Mouse (Mus musculus) lung, postnatal 10 days (tissue): ENCODE measurements around the gene Dnajc13.

Source experiments
- DNase-seq: peaks from one replicate; pipeline ENCODE4 v3.0.0; 2021

Gene Dnajc13

DNA sequence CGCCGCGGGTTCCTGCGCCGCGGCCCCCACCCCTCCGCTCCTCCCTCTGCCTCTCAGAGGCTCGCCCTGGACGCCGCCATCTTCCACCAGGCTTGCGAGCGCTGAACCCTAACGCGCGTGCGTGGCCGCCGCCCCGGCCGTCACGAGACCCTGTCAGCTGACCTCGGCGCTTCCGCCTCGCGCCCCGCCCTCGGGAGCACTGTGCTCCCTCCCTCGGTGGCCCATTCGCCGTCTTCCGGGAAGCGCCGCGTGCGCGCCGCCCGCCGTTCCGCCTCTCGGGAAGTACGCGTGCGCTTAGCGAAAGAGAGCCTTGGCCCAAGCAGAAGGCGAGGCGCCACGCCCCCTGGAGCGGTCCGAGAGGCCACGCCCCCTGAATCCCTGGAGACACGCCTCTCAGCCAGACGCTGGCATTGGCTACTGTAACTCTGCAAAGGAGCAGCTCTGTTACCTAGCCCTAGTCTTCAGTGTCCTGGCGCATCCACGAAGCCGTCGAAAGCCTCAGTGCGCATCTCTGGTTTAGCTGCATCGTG, at the start of gene Dnajc13:
Dnajc13 (minus strand) TSS at position 108 of the 530 bp plus-strand sequence.
- DNase-seq, result peak; percentile 99

DNA sequence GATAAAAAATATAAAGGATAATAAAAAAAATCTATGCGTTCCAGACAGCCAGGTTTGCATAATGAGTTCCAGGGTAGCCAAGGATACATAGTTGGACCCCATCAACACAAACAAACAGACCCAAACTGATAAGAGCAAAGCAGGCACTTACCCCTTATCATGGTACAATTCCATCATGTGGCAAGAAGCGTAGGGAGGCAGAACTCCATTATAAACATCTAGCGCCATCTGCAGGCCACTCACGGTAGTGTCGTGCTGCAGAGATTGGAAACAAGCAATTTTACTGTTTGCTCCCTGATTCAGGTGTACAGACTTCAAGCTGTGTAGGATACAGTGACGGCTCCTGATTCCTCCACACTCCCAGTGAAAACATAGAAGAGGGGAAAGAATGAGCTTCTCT, 44.0 kb upstream of the Dnajc13 start:
- DNase-seq, result peak; percentile 69

DNA sequence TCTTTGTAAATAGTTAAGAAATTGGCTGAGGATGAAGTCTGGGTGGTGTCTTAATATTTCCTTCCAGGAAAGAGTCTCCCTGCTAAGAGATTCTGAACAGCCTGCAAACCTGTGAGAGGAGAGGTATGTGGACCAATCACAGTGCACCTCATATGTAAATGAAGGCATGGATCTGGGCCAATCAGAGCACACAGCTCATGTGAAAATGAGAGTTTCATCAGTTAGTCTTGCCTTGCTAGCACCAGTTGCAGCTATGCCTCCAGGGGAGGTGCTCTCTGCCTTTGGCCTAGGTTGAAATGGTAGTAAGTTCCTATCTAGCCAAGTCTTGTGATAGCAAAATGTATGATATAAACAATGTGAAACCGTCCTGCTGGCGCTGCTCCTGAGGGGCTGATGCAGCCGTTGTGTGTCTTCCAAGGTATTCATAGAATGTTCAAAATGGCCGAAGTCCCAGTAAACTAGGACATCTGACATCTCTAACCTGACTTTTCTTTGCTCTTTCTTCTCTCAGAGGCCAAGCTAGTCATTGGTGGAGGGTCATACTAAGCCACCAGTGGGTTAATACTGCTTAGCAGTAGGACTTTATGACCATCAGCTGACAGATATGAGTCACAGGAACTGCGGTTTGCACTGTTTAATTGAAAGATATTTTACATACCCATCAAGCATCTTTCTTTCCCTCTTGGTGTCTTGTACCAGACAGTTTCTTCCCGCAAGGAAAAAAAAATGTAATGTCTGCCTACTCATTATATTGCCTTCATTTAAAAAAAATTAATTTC, 42.8 kb upstream of the Dnajc13 start:
- DNase-seq, result no peak

DNA sequence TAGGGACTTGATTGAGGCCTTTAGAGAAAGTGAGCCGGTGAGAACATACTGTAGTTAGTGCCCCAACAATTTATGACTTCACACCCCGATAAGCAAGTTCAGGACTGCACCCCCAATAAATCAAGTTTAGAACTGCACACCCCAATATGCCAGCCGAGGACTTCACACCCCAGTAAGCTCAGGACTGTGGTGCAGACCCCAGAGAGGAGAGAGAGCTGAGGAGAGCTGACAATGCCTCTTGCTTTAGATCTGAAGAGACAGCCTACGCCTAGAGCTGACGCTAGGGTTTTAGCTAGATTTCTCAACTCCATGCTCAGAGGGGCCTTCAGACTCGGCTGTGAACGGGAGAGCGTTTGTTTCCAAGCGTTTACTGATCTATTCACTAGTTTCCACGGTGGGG, 42.1 kb upstream of the Dnajc13 start:
- no peak for DNase-seq

DNA sequence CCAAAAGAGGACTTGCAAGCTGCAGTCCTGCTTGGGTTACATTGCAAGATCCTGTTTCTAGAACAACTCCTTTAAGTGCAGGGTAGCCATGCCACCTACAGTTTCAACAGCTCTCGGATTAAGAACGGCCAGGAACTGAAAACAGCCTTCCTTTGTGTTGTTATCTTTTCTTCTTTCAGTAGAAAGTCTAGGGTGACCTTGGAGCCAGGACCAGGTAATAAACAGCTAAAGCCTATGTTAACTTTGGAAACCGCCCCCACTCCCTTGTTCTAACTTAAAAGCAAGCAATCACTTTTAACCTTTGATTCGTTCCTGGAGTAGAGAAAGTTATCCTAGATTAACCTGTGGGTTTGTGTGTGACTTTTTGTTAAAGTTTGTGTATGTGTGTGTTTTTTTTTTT, 41.6 kb upstream of the Dnajc13 start:
- no peak for DNase-seq

DNA sequence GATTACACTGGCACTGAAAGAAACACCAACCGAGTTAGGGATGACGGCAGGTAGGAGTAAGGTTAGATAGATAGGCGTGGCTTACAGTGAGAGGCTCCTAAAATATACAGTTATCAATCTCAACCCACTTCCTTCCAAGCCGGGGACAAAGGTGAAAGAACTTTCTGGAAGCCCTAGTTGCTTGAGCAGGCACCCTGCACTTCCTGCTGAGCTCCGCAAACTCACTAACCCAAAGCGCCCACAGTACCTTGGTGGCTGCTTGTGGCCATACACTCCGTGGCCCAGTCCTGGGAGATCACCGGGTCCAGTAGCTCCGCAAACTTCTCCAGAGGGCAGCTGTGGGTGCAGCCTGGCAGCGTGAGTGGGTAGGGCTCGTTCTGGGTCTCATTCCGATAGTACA, 37.8 kb upstream of the Dnajc13 start:
- DNase-seq, result no peak

DNA sequence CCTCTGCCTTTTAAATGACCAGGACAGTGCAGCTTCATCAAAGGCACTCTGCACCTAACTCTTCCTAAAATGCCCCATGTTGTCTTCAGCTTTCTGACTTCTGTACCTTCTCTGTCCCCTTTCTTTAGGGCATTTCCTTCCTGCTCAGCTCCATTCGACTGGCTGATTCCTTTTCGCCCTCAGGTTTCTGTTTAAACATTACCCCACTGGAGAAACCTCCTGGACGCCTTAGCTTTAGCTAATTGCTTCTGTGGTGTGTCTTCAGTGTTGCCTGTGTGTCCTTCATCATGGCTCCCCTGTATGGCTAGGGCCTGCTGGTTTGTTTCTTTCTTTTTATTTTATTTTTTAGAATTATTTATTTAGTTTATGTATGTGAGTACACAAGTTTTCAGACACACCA, 34.3 kb upstream of the Dnajc13 start:
- DNase-seq, result no peak

DNA sequence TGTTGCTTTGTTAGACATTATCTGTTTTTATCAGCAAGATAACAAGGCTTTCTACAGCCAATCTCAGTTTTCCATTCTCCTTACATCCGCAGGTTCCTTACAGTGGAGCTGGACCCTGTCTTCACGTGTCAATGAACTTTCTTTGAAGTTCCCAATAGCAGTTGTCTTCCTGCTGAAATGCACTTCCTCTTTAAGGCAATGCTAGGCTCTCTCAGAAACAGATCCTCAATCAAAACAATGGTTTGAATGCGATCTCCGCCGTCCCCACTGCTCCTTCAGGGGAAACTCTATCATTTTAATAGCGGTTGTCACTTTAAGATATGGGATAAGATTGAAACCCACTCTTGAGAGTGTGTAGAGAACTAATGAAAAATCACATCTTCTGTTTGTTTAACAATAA, 22.2 kb upstream of the Dnajc13 start:
- DNase-seq, result no peak

DNA sequence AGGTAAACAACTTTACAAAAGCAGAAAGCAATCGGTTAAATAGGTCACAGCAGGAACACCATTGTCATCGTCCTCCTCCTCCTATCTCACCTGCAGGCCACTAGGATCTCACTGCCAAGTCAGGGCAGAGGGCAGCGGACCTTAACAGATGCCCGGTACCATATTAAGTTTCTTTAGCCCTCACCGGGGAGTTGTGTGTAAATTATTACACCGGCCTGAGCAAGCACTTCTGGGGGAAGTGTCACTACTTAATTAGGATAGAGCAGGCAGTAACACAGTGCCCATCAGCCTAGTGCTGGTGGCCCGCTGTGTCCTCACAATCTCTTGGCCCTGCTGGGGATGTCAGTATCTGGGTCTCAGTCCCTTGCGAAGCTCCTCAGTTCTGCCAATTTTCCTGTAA, 19.8 kb upstream of the Dnajc13 start:
- no peak for DNase-seq

DNA sequence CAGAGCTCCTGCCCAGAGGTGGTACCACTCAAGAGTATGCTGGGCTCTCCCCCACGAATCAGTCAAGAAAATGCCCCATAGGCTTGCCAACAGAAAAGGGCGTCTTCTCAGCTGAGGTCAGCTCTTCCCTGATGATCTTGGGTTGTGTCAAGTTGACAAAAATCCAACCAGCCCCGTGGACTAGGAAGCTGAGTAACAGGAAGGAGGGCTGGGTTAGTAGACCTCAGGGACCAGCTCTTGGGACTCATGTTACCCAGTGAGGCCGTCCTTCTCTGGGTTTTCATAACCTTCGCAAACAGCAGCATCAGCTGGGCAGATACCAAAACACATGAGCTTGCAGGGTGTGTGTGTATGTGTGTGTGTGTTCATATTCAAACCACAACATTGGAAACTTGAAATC, 19.0 kb upstream of the Dnajc13 start:
- DNase-seq, result no peak

DNA sequence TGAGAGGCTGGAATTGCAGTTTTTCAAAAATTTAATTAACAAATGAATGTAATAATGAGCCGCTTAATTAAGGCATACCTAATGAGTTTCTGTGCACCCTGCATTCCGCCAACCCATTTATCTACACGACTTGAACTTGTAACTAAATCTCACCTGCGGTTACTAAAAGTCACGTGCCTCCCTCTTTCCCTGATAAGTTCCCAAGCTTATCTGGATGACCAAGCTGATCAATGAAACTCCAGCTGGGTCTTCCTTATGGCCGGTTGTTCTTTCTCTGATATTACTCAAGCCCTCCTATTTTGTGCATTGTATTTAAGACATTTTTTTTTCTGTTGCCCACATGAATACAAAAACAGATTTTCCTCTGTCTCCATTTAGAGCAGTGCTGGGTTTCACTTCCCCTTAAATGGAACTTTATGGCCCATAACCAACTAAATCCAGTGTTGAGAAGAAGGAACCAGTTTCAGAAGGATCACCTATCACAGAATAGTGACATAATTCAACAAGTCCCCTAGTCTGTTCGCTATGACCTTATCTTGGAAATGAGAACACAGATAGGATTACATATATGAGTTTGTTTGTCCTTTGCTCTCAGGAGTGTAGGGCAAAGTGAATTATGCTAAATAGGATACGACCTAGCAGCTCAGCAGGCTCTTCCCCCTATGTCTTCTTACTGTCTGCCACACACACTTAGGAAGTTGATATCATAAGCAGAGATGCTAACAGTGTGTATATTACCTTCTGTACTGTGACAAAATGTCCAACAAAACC, 18.2 kb upstream of the Dnajc13 start:
- no peak for DNase-seq

DNA sequence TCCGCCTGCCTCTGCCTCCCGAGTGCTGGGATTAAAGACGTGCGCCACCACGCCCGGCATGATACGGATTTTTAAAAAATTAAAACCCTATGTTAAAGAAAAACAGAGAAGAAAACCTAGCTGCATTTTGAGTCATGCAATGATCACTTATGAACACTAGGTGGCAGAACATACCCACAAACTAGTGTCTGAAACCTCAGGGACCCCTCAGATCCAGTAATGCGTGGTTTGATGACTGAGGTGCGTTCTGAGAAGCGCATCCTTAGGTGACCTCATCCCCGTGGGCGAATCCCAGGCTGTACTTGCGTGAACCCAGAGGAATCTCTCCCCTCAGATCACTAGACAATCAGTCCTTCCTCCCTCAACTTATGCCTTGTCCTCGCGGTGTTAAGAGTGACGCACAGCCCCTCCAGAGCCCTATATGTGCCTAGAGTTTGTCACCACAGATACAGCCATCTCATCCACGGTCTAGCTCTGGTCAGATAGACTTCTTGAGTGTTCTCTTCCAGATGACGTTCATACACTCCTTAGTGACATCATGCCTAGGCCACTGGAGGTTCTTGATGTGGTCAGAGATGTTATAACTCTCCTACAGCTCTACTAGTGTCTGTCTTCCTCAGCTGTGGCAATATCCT, 14.9 kb upstream of the Dnajc13 start:
- peak; percentile 34 for DNase-seq

DNA sequence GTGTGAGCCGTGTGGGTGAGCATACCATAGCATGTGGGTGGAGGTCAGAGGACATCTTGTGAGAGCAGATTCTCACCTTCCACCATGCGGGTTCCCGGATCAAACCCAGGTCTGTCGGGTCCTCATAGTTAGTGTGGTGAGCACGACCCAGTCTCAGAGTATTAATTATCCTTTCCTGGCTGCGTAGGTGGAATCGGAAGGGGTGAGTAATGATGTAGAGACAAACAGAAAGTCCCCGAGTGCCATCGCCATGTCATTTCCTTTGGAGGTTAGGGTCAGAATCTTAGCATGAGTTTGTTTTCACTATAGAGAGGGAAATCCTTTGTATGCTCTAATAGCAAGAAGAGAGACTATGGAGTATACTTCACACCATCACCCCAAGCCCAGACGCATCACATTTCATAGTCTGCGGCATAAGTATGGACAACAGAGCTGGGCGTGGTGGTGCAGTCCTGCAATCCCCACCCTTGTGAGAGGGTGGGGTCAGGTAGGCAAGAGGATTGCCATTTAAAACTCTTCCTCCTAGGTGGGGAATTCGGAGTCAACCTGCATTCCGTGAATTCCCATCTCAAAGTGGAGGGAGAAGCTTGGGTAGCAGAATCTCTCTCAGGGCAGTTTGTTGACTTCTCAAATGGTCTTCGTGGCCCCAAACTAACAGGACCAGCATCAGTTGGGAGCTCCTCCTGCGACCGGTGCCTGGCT, 12.5 kb upstream of the Dnajc13 start:
- no peak for DNase-seq

DNA sequence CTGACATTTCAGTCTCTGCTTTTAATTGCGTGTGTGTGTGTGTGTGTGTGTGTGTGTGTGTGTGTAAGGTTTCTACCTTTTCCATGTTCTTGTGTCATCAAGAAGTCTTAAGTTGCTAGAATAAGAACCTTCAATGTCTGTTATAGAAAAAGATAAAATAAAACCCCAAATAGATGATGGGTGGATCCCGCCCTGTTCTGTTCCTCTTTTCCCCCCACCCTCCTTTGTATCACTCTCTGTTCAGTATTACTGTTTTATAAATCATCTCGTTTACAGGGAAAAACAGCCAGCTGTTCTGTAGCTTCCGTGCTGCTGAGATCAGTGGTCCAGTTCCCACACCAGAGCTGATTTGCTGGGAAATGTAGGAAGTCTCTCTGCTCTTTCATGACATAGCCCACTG, 9.3 kb upstream of the Dnajc13 start:
- no peak for DNase-seq

DNA sequence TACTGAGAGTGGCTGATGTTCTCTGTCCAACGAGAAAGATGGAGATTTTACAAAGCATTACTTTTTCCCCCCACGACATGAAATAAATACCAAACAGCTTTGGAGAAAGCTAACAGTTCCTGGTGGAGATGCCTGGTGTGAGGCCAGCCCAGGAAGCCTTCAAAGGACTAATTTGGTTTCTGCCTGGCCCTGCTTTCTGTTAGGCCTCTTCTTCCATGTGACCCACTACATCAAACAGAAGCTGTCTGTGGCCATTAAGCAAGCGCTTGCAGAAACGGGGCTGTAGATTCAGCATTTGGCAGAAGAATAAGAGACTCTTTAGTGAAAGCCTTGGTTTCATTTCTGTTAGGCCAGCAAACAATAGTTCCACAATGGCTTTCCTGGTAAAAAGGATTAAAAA, 8.9 kb upstream of the Dnajc13 start:
- DNase-seq, result no peak

DNA sequence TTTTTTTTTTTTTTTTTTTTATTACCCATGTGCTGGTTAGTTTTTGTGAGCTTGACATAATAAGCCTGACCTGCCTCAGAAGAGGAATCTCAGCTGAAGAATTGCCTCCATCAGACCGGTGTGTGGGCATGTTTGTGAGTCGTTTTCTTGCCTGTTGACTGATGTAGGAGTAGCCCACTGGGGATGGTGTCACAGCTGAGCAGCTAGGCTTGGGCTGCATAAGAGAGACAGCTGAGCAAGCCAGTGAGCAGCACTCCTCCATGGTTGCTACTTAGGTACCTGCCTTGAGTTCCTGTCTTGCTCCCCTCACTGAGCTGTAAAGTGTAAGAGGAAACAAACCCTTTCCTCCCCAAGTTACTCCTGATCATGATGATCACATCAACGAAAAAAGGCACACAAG, 7.2 kb upstream of the Dnajc13 start:
- no peak for DNase-seq

DNA sequence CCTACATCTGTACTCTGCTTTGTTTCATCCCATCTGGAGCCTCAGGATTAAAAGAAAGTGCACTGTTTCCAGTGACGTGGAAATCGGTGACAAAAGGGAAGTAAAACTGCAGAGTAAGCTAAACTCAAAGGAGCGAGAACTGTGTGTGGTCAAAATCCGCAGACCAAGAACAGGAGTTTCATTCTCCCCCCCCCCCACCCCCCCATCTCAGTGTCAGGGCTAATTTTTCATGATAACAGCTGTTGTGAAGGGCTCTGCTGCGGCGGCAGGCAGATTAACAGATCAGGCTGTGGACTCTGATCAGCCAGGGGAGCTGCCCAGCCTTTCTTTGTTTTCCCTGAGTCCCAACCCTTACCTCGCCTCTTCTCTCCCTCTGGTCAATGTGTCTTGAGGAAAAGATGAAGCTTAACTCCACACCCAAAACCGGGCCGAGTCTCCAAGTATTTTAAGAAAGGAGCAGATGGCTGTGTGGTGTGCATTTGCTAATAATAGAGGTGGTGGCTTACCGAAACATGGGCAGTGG, 6.7 kb upstream of the Dnajc13 start:
- no peak for DNase-seq

DNA sequence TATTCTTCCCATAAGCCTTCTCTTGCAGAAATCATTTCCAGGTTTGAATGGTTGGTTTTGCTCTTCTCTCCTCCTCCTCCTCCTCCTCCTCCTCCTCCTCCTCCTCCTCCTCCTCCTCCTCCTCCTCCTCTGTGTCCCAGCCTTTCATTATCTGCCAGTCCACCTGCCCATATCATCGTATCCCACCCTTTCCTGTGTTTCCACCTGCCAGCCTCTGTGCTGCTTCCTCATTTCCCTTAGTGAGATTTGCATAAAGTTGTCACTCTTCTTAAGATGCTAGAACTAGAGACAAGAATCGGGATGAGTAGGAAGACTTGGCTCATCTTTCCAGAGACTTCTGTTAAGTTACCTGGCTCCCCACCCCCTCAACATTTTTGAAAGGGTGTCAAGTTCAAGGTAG, 1.8 kb upstream of the Dnajc13 start:
- DNase-seq, result no peak

DNA sequence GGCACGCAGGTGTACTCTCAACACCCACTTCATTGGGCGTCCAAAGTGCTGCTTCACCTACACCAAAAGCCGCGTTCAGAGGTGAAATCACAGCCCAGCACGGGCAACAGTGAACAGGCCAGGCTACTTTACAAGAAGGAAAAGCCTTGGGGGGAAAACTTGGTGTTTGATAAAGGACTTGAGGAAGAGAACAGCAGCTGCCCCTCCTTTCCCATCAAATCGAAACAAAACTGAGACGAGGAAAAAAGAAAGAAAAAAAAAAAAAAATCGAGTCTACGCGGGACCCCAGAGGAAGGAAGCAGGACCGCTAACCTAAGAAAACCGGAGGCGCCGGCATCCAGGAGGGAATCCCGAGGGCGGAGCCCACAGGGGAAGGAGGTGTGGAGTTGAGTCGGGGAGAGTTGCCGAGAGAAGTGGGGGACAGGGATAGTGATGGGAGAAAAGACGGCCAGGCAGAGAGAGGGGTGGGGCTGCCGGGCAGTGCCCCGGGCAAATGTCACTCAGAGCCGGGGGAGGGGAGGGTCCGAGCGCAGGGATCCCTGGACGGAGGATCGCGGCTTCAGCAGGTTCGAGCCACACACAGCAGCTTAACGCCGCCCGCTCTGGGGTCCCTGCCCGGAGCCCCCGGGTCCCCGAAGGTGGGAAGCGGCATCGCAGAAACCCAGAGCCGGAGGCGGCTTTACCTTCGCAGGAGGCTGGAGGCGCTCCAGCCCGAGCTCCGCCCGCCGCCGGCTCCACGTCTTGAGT, 541 bp downstream of the Dnajc13 start:
- peak; percentile 65 for DNase-seq

DNA sequence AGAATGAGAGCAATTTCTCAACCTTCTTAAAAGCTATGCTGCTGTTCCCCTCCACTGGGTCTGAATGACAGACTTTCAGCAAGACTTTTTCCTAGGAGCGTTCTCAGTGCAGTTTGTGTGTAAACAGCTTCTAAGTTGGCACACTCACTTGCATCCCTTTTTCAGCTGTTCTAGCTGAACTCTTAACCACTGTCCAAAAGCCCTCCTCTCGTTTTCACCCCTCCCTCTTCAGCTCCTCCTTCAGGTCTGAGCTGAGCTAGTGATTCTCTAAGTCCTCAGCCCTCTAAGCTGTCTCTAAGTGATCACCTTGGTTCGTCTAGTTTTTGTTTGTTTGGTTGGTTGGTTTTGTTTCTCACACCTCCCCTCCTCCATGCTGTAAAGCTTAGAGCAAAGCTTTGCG, 2.4 kb downstream of the Dnajc13 start:
- peak; percentile 21 for DNase-seq

DNA sequence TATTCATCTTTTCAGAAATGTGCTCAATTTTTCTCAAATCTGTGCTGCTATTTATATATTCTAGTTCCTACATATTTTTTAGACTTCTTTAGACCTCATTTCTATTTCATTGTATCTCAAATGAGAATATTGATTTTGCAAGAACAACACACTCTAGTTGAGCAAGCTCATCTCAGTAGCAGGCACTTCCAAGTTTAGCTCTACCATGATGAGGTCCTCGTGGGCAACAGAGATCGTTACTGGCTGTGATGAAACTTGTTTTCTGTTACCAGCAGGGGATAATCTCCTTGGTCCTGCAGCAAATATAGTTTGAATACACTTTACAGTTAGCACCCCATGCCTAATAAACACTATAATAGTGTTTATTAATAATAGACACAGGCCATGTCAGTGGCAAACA, 6.6 kb downstream of the Dnajc13 start:
- DNase-seq, result no peak
